Mouse (Mus musculus): ENCODE measurements around the gene Trmt44. TPM values are rescaled to one million over a fixed set of nuclear protein-coding genes. Genes with fewer than 3 reads are reported as not detected.

The Trmt44 gene
- polyA plus RNA-seq (2012; rRNA removed), result 7.6 and 8.5 TPM in 2 replicates

GRCm38 (mm10) chr5:35574653-35575599 is at the start of gene Trmt44:
Gene Trmt44, minus strand, starts transcription at chr5:35575070.

GRCm38 (mm10) chr5:35582445-35583220 is 7.8 kb upstream of the Trmt44 start, which contains the start of gene Acox3:
Gene Acox3, plus strand, starts transcription at chr5:35583040.

GRCm38 (mm10) chr5:35525469-35526123 is 49.3 kb downstream of the Trmt44 start, which contains the start of gene Cpz:
Gene Cpz, minus strand, starts transcription at chr5:35525698.

Other genes starting within 250 kb of the Trmt44 start
- gene Hmx1, start 186.0 kb downstream of the Trmt44 start, polyA plus RNA-seq (2012; rRNA removed), result 0.58 and 5.8 TPM in 2 replicates
- 4.1 and 6.1 TPM in 2 replicates for gene Cpz, start 49.4 kb downstream of the Trmt44 start, polyA plus RNA-seq (2012; rRNA removed)
- gene Acox3, start 8.0 kb upstream of the Trmt44 start, polyA plus RNA-seq (2012; rRNA removed), result 30.2 and 31.5 TPM in 2 replicates
- 10.2 and 13.2 TPM in 2 replicates for gene Htra3, start 104.7 kb upstream of the Trmt44 start, polyA plus RNA-seq (2012; rRNA removed)
- gene Sh3tc1, start 164.9 kb upstream of the Trmt44 start, polyA plus RNA-seq (2012; rRNA removed), result 1.4 and 1.7 TPM in 2 replicates
- gene Ablim2, start 182.8 kb upstream of the Trmt44 start, polyA plus RNA-seq (2012; rRNA removed), result 9.7 and 12.2 TPM in 2 replicates